Mouse (Mus musculus) retina, embryonic 14.5 days (tissue): ENCODE results near the gene Gm21961.
A peak's percentile ranks its signal among the peaks of the same experiment; 100 is the strongest.
"Not testable (repeated sequence)": the region's sequence is repeated elsewhere in the genome, so short reads cannot be mapped to it uniquely, and the experiment has no call there.

Experiments
- DNase-seq: peaks from one replicate; pipeline ENCODE4 v3.0.0-alpha.2; 2015; ENCODE audit warnings: low spot score

The Gm21961 gene

DNA sequence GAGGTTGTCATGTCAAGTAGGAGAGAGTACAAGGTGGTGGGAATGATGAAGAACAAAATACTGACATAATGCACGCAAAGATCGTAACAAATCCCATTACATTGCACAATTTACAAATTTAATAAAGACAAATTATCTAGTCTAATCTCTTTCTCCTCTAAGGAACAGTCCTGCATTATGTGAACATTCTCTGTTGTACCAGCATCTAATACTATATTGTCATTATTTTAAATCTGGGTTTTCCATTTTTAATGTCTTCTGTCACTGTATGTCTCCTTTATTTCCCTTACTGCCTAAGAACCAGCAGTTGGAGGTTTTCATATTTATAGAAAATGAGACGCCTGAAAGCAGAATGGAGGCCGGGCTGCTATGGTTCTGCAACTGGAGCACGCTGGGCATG lies at the start of gene Gm21961:
Gm21961 (minus strand) TSS at position 101 of the 400 bp plus-strand sequence.
- DNase-seq: no peak

DNA sequence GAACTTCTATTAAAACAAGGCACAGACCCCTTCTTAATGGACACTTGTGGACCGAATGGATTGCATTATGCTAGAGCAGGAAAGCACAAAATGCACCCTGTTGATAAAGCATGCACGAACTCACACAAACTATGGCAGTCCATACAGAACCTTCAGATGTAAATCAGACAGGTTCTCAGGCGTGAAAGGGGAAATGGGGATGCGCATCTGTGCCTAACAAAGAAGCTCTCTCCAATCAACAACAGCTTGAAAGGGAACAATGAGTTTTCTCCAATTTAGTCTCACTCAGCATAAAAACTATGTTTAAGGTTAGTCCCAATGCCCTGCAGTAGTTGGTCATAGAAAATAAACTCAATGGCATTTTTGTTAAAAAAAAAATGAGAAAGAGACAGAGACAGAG lies 27.3 kb upstream of the Gm21961 start:
- peak; percentile 49 for DNase-seq

DNA sequence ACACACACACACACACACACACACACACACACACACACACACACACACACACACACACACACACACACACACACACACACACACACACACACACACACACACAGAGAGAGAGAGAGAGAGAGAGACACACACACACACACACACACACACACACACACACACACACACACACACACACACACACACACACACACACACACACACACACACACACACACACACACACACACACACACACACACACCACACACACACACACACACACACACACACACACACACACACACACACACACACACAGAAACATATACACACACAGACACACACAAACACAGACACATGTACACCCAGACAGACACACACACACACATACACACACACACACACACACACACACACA lies 24.5 kb upstream of the Gm21961 start:
- DNase-seq: not testable (repeated sequence)

DNA sequence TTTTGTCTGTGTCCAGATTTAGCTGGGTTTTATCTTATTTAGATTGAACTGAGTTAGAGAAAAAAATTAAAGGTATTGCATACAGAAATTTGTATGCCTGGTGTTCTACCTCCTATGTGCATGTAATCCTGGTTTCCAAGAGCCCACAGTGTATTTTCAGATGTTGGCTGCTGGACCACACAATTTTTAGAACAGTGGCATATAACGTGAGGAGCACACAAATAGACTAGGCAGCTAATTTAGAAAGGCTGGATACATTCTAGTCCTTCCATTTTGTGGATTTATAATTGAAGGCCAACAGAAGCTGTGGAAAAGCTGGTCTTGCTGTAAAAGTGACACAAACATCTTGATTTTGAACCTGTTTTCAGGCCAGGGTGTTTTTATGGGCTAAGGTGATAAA lies 3.3 kb upstream of the Gm21961 start:
- DNase-seq: no peak

DNA sequence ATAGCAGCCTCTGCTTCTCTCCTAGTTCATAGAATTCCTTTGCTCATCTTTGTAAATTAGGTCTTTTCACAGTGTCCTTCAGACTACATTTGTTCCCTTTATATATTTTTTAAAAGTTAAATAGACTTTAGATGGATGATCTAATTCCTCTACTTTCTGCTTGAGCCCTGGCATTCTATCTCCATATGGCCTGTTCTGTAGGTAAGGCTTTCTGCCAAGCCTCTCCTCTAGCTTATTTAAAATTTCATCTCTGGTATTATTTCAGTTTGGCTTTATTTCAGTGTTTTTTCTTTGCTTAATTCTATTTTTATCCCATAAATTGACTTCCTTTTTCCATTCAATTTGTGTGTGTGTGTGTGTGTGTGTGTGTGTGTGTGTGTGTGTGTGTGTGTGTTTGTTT lies 8.5 kb downstream of the Gm21961 start:
- no peak for DNase-seq

DNA sequence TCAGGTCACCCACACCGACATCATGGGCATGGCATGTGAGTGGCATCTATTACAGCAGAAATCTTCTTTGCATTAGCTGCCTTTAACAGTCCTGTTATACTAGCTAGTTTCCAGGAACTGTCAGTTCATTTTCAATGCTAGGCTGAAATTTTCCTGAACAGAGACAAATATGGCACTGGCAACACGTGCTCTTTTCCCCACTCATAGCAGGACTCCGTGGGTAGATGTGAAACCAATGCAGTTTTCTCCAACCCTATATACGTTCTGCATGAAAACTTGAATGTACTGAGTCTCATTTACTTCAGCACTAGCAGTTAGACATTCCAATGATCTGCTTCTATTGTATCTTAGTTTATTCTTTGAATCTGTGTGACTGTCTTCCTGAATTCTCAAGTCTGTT lies 20.2 kb downstream of the Gm21961 start:
- no peak for DNase-seq

DNA sequence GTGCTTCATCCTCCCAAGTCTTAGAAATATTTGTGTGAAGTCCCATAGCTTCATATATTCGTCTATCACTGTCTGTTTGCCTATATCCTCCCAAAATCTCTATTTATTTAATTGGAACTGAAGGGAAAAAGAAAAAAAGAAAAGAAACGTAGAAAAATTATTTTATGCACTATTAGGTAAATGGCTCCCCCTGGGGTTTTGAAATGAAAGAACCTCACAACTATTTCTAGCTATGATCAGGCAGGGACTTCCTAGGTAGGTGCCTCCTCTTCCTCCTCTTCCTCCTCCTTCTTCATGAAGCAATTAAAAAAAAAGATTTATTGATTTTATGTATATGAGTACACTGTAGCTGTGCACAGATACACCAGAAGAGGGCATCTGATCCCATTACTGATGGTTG lies 34.7 kb downstream of the Gm21961 start:
- no peak for DNase-seq

DNA sequence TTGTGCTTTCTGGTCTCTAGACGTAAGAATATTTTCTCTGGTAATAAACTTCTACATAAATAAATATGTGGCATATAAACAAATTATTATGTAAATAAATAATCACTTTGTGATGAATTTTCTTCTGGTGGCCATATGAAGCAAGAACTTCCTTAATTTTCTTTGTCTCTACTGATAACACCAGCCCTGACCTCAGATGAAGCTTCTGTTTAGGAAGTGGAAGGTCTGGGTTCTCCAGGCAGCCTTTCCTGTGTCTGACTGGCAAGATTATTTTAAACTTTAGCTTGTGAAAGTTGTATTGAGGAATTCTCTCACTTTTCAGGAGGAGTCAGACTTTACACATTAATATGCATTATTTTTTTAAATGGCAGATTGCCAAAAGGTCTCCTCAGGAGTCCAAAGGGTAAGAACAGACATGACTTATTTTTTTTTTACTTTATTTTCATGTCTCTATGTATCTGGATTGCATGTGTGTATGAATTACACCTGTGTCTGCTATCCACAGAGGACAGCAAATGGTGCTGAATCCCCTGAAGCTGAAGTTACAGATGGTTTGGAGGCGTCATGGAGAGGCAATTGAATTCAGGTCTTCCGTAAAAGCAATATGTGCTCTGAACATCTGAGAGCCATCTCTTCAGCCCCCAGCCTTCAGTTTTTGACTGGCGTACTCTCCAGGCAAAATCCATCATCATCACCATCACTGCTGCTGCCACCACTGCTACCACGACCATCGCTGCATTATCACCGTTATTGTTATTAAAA lies 38.5 kb downstream of the Gm21961 start:
- no peak for DNase-seq
